Comparison of ENCODE assay signal across 15 mouse cellular contexts in genomic region chr13:13564541-13564940, GRCm38 (mm10). TPM values are rescaled to one million over a fixed set of nuclear protein-coding genes. Genes with fewer than 3 reads are reported as not detected.
DNase-seq lines count a peak whose midpoint lies in the region; ATAC-seq and TF ChIP-seq lines count a peak whose summit lies in the region.
"Had no signal": no experiment of that assay in that cellular context is flagged by ENCODE, and none has a peak within 500 bp of the region (broad histone marks: within the 10 kb centered on the region; RNA-seq: fewer than 3 reads in every experiment).

No protein-coding gene starts in this region.

- TF ChIP-seq EP300 in heart, postnatal 0 days (IDR thresholded peaks at IDR 0.05; ENCODE audit: low read depth) = no peak

- no peak for DNase-seq in heart, postnatal 0 days (ENCODE audit: low spot score)
- no peak for DNase-seq in heart, postnatal 25 days (ENCODE audit: low spot score)
- peak; percentile 88 for DNase-seq in CD4-positive helper T cell, adult 2 months (ENCODE audit: low read depth, low spot score)
- DNase-seq in splenic B cell, adult 2 months (ENCODE audit: low read depth, low spot score) = peak; percentile 24
- DNase-seq in cerebellum, adult 8-10 months = no peak
- DNase-seq in urinary bladder, postnatal 4 days (ENCODE audit: low spot score in 2 of 2) = no peak
- DNase-seq: adrenal gland, adult 8-10 months; cerebellum, postnatal 36 days; gastrocnemius, postnatal 10 days; heart, postnatal 14 days; right cerebral cortex, postnatal 25 days had no signal

- H3K4me3 ChIP-seq in heart, postnatal 0 days (ENCODE audit: low read depth, low read length) = no peak overlapping the region

- TF ChIP-seq CTCF in heart, postnatal 0 days (IDR thresholded peaks at IDR 0.05; ENCODE audit: low read depth) = no peak

- no peaks in the 10 kb centered on the region for H3K4me1 ChIP-seq in heart, postnatal 0 days (ENCODE audit: control insufficient read depth, insufficient read depth)

- intact Hi-C loops in heart, postnatal 25 days (cut with DNase I) = no loop called here

- H3K4me2 ChIP-seq in heart, postnatal 0 days (ENCODE audit: low read depth, low read length) = no peak overlapping the region

- no peak overlapping the region for H3K9ac ChIP-seq in heart, postnatal 0 days (replicated peaks; ENCODE audit: low read depth, low read length)

- no peaks in the 10 kb centered on the region for H3K9me3 ChIP-seq in heart, postnatal 0 days (replicated peaks; ENCODE audit: control insufficient read depth, low read length)

- H3K27me3 ChIP-seq in heart, postnatal 0 days (ENCODE audit: control insufficient read depth, insufficient read depth, low read length) = no peaks in the 10 kb centered on the region
- no peaks in the 10 kb centered on the region for H3K27me3 ChIP-seq in splenic B cell, adult 2 months (ENCODE audit: control insufficient read depth, insufficient read depth, low read length, poor library complexity, severe bottlenecking)
- H3K27me3 ChIP-seq: Patski had no signal

- 56% methylated on average over 4 of the region's 4 CpGs for WGBS in heart, postnatal 0 days

- ATAC-seq in heart, postnatal 0 days (ENCODE audit: insufficient read depth, low read depth) = no peak
- peak; percentile 42 for ATAC-seq in granulocyte monocyte progenitor cell, adult 5-6 weeks (replicated peaks; ENCODE audit: poor library complexity, severe bottlenecking)
- ATAC-seq in megakaryocyte-erythroid progenitor cell, adult 5-6 weeks (replicated peaks; ENCODE audit: low FRiP score, low TSS enrichment, poor library complexity, severe bottlenecking) = no peak
- ATAC-seq: forebrain, embryonic 14.5 days; Patski had no signal

- no peaks in the 10 kb centered on the region for H3K36me3 ChIP-seq in heart, postnatal 0 days (replicated peaks; ENCODE audit: control insufficient read depth, insufficient read depth, low read length)
- no peaks in the 10 kb centered on the region for H3K36me3 ChIP-seq in splenic B cell, adult 2 months (ENCODE audit: control insufficient read depth, insufficient read depth, low read length, poor library complexity, severe bottlenecking)

- peak overlapping the region; percentile 36; the same call in 1 of the 2 replicates for H3K27ac ChIP-seq in heart, postnatal 0 days (ENCODE audit: low read depth)

RNA-seq across cellular contexts. Expression of gene Lyst, which starts 25.7 kb away (rescaled TPM):
- total RNA-seq in heart, postnatal 0 days (2014; rRNA removed; ENCODE audit: low replicate concordance) = 6.3 and 10.4 TPM in 2 replicates
- polyA plus RNA-seq in heart, postnatal 0 days (2015; fragmentation: Nextera tagmentation; extraction: Ambion mirVana) = 1.9 and 2.1 TPM in 2 replicates
- 10 to 100 TPM in 1 of 2 experiments, 1 to 10 TPM in 1; 8.3 to 12.0 TPM for total RNA-seq in heart, postnatal 25 days (2021)
- 68.7 and 69.9 TPM in 2 replicates for total RNA-seq in granulocyte monocyte progenitor cell, adult 5-6 weeks (2014; fragmentation: Nextera tagmentation)
- total RNA-seq in granulocyte monocyte progenitor cell, adult 5-6 weeks (2017) = 77.8 and 90.0 TPM in 2 replicates
- 19.3 and 24.9 TPM in 2 replicates for total RNA-seq in megakaryocyte-erythroid progenitor cell, adult 5-6 weeks (2014; fragmentation: Nextera tagmentation)
- total RNA-seq in megakaryocyte-erythroid progenitor cell, adult 5-6 weeks (2017) = 10.1 TPM in 2 replicates

Comparison
In these comparisons a context has a peak if more than half of its experiments do, and no peak if none do; other contexts are left out.
1. DNase-seq: peak in CD4-positive helper T cell, adult 2 months (single experiment) and splenic B cell, adult 2 months (single experiment); none in heart, postnatal 0 days (single experiment), heart, postnatal 25 days (single experiment), cerebellum, adult 8-10 months (single experiment) and urinary bladder, postnatal 4 days (0 of 2).